Mouse (Mus musculus): ENCODE results near the gene Sod1. TPM values are rescaled to one million over a fixed set of nuclear protein-coding genes. Genes with fewer than 3 reads are reported as not detected.

Sod1 gene
- polyA plus RNA-seq, 2 experiments: 622 to 1,097 TPM

DNA sequence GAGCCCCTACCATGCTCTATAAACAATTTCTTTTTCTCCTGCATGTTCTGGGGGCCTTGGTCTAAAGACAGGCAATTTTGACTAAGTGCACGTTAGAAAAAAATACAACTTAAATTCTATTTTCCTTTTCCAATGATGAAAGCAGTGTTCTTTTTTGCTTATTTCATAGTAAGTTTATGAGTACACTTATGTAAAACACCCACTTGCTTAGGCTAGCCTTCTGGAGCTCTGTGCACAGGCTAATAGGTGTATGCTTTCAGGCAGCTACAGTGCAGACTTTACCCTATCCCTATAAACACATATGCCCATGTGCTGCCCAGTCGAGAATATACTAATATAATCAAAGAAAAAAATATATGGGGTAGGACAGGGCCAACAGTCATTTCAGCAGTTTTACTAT, 32.0 kb downstream of the Sod1 start:
- H3K4me2 ChIP-seq (replicated peaks; ENCODE audit: low read depth, low read length, severe bottlenecking): no peak overlapping the region
- peaks cover 77% of the 10 kb centered on the region for H3K36me3 ChIP-seq (ENCODE audit: control insufficient read depth, insufficient read depth, low read length)
- DNase-seq (ENCODE audit: low spot score): no peak
- H3K4me1 ChIP-seq (ENCODE audit: control insufficient read depth, insufficient read depth, low read length): no peaks in the 10 kb centered on the region
- no peak overlapping the region for H3K27ac ChIP-seq (replicated peaks; ENCODE audit: low read depth, low read length)
- H3K9me3 ChIP-seq (ENCODE audit: control insufficient read depth, low read length): no peaks in the 10 kb centered on the region
- no peaks in the 10 kb centered on the region for H3K27me3 ChIP-seq (ENCODE audit: control insufficient read depth, insufficient read depth, low read length)
- no peak for ATAC-seq (ENCODE audit: low FRiP score, low read depth)
- 85% methylated on average over 2 of the region's 2 CpGs for WGBS
- no peak overlapping the region for H3K9ac ChIP-seq (ENCODE audit: low read depth, low read length, severe bottlenecking)
- no peak overlapping the region for H3K4me3 ChIP-seq (replicated peaks; ENCODE audit: low read length)
- TF ChIP-seq POLR2A (IDR thresholded peaks at IDR 0.05; ENCODE audit: borderline replicate concordance, extremely low read depth, insufficient read depth, insufficient read length): no peak

DNA sequence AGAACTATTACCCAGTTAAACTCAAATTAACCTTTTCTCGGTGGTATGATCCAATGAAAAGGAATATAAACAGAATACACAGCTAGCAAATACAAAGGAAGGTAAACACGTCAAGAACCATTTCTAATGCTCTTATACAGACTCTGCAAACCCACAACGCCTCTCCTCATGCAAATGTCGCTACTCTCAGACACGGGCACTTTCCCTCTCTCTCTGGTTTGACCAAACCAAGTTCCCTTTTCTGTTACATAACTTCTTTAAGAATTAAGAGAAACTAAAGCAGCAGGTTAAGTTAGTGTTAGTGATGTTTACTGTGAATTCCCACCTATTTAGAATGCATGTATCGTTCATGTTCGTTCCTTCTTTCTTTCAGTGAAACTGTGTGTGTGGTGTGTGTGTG, 38.4 kb downstream of the Sod1 start:
- Histone ChIP-seq H3K27ac (replicated peaks; ENCODE audit: low read depth, low read length) (no peak overlapping the region), H3K27me3 (ENCODE audit: control insufficient read depth, insufficient read depth, low read length) (no peaks in the 10 kb centered on the region), H3K36me3 (ENCODE audit: control insufficient read depth, insufficient read depth, low read length) (peaks cover 71% of the 10 kb centered on the region), H3K4me3 (replicated peaks; ENCODE audit: low read length) (no peak overlapping the region), H3K9me3 (ENCODE audit: control insufficient read depth, low read length) (no peaks in the 10 kb centered on the region), H3K9ac (ENCODE audit: low read depth, low read length, severe bottlenecking) (no peak overlapping the region), H3K4me1 (ENCODE audit: control insufficient read depth, insufficient read depth, low read length) (no peaks in the 10 kb centered on the region), H3K4me2 (replicated peaks; ENCODE audit: low read depth, low read length, severe bottlenecking) (no peak overlapping the region)
- TF ChIP-seq POLR2A (IDR thresholded peaks at IDR 0.05; ENCODE audit: borderline replicate concordance, extremely low read depth, insufficient read depth, insufficient read length): no peak
- 92% methylated on average over 7 of the region's 7 CpGs for WGBS
- no peak for DNase-seq (ENCODE audit: low spot score)
- ATAC-seq (ENCODE audit: low FRiP score, low read depth): no peak

DNA sequence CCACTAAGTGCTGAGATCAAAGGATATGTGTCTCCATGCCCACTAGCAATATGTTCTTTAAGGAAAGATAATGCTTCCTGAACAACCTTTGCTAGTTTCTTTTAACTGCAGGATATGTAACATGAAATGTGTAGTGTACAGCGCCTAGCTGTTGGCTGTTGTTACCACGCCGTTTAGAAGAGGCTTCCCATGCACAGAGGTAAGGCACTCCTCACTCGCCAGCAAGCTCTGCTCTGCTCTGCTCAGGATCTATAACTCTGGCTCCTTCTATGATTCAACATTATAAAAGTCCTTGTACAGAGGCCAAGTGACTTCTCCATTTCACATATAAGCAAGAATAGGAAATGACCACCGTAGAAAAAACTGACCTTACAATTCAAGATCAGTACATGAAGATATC, 39.1 kb downstream of the Sod1 start:
- H3K36me3 ChIP-seq (ENCODE audit: control insufficient read depth, insufficient read depth, low read length): peaks cover 65% of the 10 kb centered on the region
- H3K4me1 ChIP-seq (ENCODE audit: control insufficient read depth, insufficient read depth, low read length): no peaks in the 10 kb centered on the region
- no peak for ATAC-seq (ENCODE audit: low FRiP score, low read depth)
- 88% methylated on average over 5 of the region's 5 CpGs for WGBS
- no peak overlapping the region for H3K9ac ChIP-seq (ENCODE audit: low read depth, low read length, severe bottlenecking)
- H3K4me3 ChIP-seq (replicated peaks; ENCODE audit: low read length): no peak overlapping the region
- no peak for TF ChIP-seq POLR2A (IDR thresholded peaks at IDR 0.05; ENCODE audit: borderline replicate concordance, extremely low read depth, insufficient read depth, insufficient read length)
- H3K9me3 ChIP-seq (ENCODE audit: control insufficient read depth, low read length): no peaks in the 10 kb centered on the region
- no peak overlapping the region for H3K27ac ChIP-seq (replicated peaks; ENCODE audit: low read depth, low read length)
- no peaks in the 10 kb centered on the region for H3K27me3 ChIP-seq (ENCODE audit: control insufficient read depth, insufficient read depth, low read length)
- no peak for DNase-seq (ENCODE audit: low spot score)
- H3K4me2 ChIP-seq (replicated peaks; ENCODE audit: low read depth, low read length, severe bottlenecking): no peak overlapping the region

DNA sequence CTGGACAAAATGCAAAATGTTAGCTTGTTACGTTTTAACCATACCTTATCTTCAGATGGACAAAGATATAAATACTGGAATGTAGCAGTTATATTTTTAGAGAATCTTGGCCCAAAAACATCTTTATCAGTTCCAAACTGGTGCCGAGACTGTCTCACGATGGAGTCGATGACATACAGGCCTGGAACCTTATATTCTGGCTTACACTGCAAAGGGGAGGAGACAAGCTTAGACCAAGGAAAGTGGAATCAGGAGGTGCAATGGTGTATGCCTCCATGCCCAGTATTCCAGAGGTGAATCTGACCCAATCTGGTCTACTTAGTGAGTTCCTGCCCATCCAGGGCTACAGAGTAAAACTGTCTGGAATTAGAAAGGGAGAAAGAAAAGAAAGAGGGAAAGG, 39.5 kb downstream of the Sod1 start:
- no peak overlapping the region for H3K4me2 ChIP-seq (replicated peaks; ENCODE audit: low read depth, low read length, severe bottlenecking)
- H3K36me3 ChIP-seq (ENCODE audit: control insufficient read depth, insufficient read depth, low read length): peaks cover 62% of the 10 kb centered on the region
- H3K27me3 ChIP-seq (ENCODE audit: control insufficient read depth, insufficient read depth, low read length): no peaks in the 10 kb centered on the region
- H3K4me1 ChIP-seq (ENCODE audit: control insufficient read depth, insufficient read depth, low read length): no peaks in the 10 kb centered on the region
- no peak for TF ChIP-seq POLR2A (IDR thresholded peaks at IDR 0.05; ENCODE audit: borderline replicate concordance, extremely low read depth, insufficient read depth, insufficient read length)
- no peak overlapping the region for H3K4me3 ChIP-seq (replicated peaks; ENCODE audit: low read length)
- no peak overlapping the region for H3K9ac ChIP-seq (ENCODE audit: low read depth, low read length, severe bottlenecking)
- WGBS: 91% methylated on average over 4 of the region's 4 CpGs
- no peak overlapping the region for H3K27ac ChIP-seq (replicated peaks; ENCODE audit: low read depth, low read length)
- DNase-seq (ENCODE audit: low spot score) (no peak), ATAC-seq (ENCODE audit: low FRiP score, low read depth) (no peak)
- H3K9me3 ChIP-seq (ENCODE audit: control insufficient read depth, low read length): no peaks in the 10 kb centered on the region

DNA sequence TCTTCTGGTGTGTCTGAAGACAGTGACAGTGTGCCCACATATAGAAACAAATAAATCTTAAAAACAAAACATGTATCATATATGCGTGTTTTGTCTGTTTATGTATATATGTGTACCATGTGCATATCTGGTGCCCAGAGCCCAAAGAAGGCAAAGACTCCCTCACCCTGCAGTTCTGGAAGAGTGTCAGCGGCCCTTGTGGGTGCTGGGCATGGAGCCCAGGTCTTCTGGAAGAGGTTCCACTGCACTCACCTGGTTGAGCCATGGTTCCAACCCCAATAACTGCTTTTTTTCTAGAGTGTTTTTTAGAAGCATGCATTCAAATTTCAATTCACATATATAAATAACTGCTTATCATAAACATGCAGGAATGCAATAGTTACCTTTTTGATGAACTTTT, 41.2 kb downstream of the Sod1 start:
- Histone ChIP-seq H3K4me2 (replicated peaks; ENCODE audit: low read depth, low read length, severe bottlenecking) (no peak overlapping the region), H3K36me3 (ENCODE audit: control insufficient read depth, insufficient read depth, low read length) (peaks cover 51% of the 10 kb centered on the region), H3K9ac (ENCODE audit: low read depth, low read length, severe bottlenecking) (no peak overlapping the region), H3K4me1 (ENCODE audit: control insufficient read depth, insufficient read depth, low read length) (0 out of 2 replicates have a peak, but pooled peaks cover 3% of the 10 kb centered on the region), H3K27ac (replicated peaks; ENCODE audit: low read depth, low read length) (no peak overlapping the region), H3K27me3 (ENCODE audit: control insufficient read depth, insufficient read depth, low read length) (no peaks in the 10 kb centered on the region), H3K4me3 (replicated peaks; ENCODE audit: low read length) (no peak overlapping the region), H3K9me3 (ENCODE audit: control insufficient read depth, low read length) (no peaks in the 10 kb centered on the region)
- no peak for TF ChIP-seq POLR2A (IDR thresholded peaks at IDR 0.05; ENCODE audit: borderline replicate concordance, extremely low read depth, insufficient read depth, insufficient read length)
- DNase-seq (ENCODE audit: low spot score): no peak
- WGBS: 95% methylated on average over 2 of the region's 2 CpGs
- no peak for ATAC-seq (ENCODE audit: low FRiP score, low read depth)

DNA sequence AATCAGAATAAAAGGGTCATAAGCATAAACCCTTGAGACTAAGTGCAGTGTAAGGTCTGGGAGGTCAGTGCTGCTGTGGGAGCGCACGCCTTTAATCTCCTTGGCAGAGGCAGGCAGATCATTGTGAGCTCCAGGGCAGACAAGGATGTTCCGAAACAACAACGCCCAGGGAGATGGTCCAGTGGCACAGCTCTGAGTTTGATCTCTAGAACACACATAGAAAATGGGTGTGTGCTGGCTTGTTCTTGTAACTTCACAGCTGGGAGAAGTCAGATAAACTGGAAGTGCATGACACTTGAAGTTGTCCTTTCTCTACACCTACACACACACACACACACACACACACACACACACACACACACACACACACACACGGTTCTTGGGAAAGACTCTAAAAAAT, 43.5 kb downstream of the Sod1 start:
- ATAC-seq (ENCODE audit: low FRiP score, low read depth) (no peak), DNase-seq (ENCODE audit: low spot score) (no peak)
- Histone ChIP-seq H3K9ac (ENCODE audit: low read depth, low read length, severe bottlenecking) (no peak overlapping the region), H3K4me3 (replicated peaks; ENCODE audit: low read length) (no peak overlapping the region), H3K27ac (replicated peaks; ENCODE audit: low read depth, low read length) (no peak overlapping the region), H3K36me3 (ENCODE audit: control insufficient read depth, insufficient read depth, low read length) (peaks cover 30% of the 10 kb centered on the region), H3K9me3 (ENCODE audit: control insufficient read depth, low read length) (no peaks in the 10 kb centered on the region), H3K27me3 (ENCODE audit: control insufficient read depth, insufficient read depth, low read length) (no peaks in the 10 kb centered on the region), H3K4me1 (ENCODE audit: control insufficient read depth, insufficient read depth, low read length) (0 out of 2 replicates have a peak, but pooled peaks cover 3% of the 10 kb centered on the region), H3K4me2 (replicated peaks; ENCODE audit: low read depth, low read length, severe bottlenecking) (no peak overlapping the region)
- no peak for TF ChIP-seq POLR2A (IDR thresholded peaks at IDR 0.05; ENCODE audit: borderline replicate concordance, extremely low read depth, insufficient read depth, insufficient read length)
- WGBS: 93% methylated on average over 5 of the region's 5 CpGs
